Mouse (Mus musculus) embryonic facial prominence, embryonic 13.5 days (tissue): ENCODE data around the gene Atp6v0a1. TPM values are rescaled to one million over a fixed set of nuclear protein-coding genes. Genes with fewer than 3 reads are reported as not detected.

ENCODE experiments used
- ATAC-seq: fragments of 200-750 bp; cut with Nextera tagmentation; 2 replicates; pipeline ENCODE4 v1.8.0; 2017; ENCODE audit warnings: low read depth; ENCODE audit not compliant: insufficient number of reproducible peaks, insufficient read depth, low FRiP score, low TSS enrichment
- H3K27ac ChIP-seq: fragments of 300-500 bp; sonication (generic); 2 replicates; pipeline ENCODE4 v1.5.1; 2015; ENCODE audit warnings: moderate library complexity, mild to moderate bottlenecking, inconsistent platforms
- H3K27me3 ChIP-seq: fragments of 300-500 bp; sonication (generic); 2 replicates; pipeline ENCODE4 v1.6.1; 2015; ENCODE audit warnings: mild to moderate bottlenecking, inconsistent platforms
- H3K36me3 ChIP-seq: fragments of 300-500 bp; sonication (generic); 2 replicates; pipeline ENCODE4 v1.6.1; 2015; ENCODE audit warnings: mild to moderate bottlenecking, inconsistent platforms
- H3K4me1 ChIP-seq: fragments of 300-500 bp; sonication (generic); 2 replicates; pipeline ENCODE4 v1.6.1; 2015; ENCODE audit warnings: inconsistent platforms
- H3K4me2 ChIP-seq: fragments of 300-500 bp; sonication (generic); 2 replicates; pipeline ENCODE4 v1.6.1; 2015; ENCODE audit warnings: moderate library complexity, mild to moderate bottlenecking, inconsistent platforms
- H3K4me3 ChIP-seq: fragments of 300-500 bp; sonication (generic); 2 replicates; pipeline ENCODE4 v1.5.1; 2015; ENCODE audit warnings: mild to moderate bottlenecking, inconsistent platforms
- H3K9ac ChIP-seq: fragments of 300-500 bp; sonication (generic); 2 replicates; pipeline ENCODE4 v1.6.1; 2015; ENCODE audit warnings: mild to moderate bottlenecking, inconsistent platforms
- H3K9me3 ChIP-seq: fragments of 300-500 bp; sonication (generic); 2 replicates; pipeline ENCODE4 v1.6.1; 2016; ENCODE audit warnings: inconsistent platforms
- WGBS: fragments of 180-500 bp; shearing (Covaris S2); methylation state at CpG from one replicate; pipeline ENCODE4 v1.1.7; 2015; ENCODE audit warnings: mixed read lengths; 5-methylcytosine and 5-hydroxymethylcytosine counted together
- polyA plus RNA-seq: library from polyadenylated mRNA; unstranded; fragments of >200 nt; fragmentation: Nextera tagmentation; extraction: Ambion mirVana; gene quantifications from 2 replicates; pipeline ENCODE4 v1.2.1, GENCODE M21; 2015

Atp6v0a1 gene
- polyA plus RNA-seq, 1 experiment from 2014 or later, result 33.2 TPM

GRCm38 (mm10) chr11:101030136-101030807 is 21.0 kb downstream of the Atp6v0a1 start:
- Histone ChIP-seq H3K9ac (no peak overlapping the region), H3K36me3 (peaks cover 63% of the 10 kb centered on the region), H3K4me2 (no peak overlapping the region), H3K4me1 (no peaks in the 10 kb centered on the region), H3K27ac (no peak overlapping the region), H3K4me3 (no peak overlapping the region), H3K9me3 (no peaks in the 10 kb centered on the region), H3K27me3 (no peaks in the 10 kb centered on the region)
- 83% methylated on average over 10 of the region's 10 CpGs for WGBS
- ATAC-seq, result no peak

DNA sequence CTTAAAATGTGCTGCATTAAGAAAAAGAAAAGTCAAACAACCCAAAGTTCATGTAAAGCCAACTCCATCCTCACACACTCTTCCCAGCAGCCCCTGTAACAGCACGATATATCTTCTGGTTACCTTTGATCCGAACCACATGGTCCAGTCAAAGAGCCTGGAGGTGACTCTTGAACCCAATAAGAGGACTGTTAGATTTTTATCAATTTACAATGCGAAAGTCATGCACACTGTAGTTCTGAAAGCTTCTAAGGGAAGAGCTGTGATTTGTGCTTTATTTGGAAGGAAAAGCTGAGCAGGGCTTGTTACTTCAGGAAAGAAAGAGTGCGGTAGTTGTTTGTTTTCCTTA is 21.5 kb downstream of the Atp6v0a1 start:
- Histone ChIP-seq H3K9ac (no peak overlapping the region), H3K27ac (no peak overlapping the region), H3K4me2 (no peak overlapping the region), H3K36me3 (peaks cover 59% of the 10 kb centered on the region), H3K4me1 (no peaks in the 10 kb centered on the region), H3K27me3 (no peaks in the 10 kb centered on the region), H3K4me3 (no peak overlapping the region), H3K9me3 (no peaks in the 10 kb centered on the region)
- WGBS, result 87% methylated on average over 4 of the region's 4 CpGs
- ATAC-seq, result no peak

- H3K9me3 ChIP-seq, result no peaks in the 10 kb centered on the region
- no peak overlapping the region for H3K4me2 ChIP-seq
- H3K9ac ChIP-seq, result no peak overlapping the region
- no peaks in the 10 kb centered on the region for H3K27me3 ChIP-seq
- no peaks in the 10 kb centered on the region for H3K4me1 ChIP-seq
- no peak for ATAC-seq
- 78% methylated on average over 1 of the region's 1 CpGs for WGBS
- H3K4me3 ChIP-seq, result no peak overlapping the region
- no peak overlapping the region for H3K27ac ChIP-seq
- peaks cover 57% of the 10 kb centered on the region for H3K36me3 ChIP-seq
Measured at GRCm38 (mm10) chr11:101031470-101031869, 22.2 kb downstream of the Atp6v0a1 start.

DNA sequence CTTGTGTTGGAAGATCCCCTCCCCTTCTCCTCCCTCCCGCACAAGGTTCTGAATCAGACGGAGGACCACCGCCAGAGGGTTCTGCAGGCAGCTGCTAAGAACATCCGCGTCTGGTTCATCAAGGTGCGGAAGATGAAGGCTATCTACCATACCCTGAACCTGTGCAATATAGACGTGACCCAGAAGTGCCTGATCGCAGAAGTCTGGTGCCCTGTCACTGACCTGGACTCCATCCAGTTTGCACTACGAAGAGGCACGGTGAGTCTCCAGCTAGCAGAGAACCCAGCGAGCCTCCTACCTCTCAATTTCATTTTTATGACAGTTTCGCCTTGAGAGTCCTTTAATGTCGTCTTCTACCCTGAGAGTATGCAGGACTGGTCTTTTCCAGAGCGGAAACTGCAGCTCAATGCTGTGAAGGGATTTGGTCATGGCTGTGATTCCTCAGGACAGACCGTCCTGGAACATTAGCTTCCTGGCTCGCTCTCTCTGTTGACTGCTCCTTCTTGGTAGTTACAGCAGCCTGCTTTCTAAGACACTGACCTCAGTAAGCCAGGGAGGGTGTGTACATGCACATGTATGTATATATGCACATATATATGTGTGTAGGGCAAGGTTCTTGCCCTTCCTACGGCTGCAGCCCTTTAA is 24.7 kb downstream of the Atp6v0a1 start:
- Histone ChIP-seq H3K27ac (no peak overlapping the region), H3K4me1 (no peaks in the 10 kb centered on the region), H3K9ac (no peak overlapping the region), H3K4me2 (no peak overlapping the region), H3K4me3 (no peak overlapping the region), H3K9me3 (no peaks in the 10 kb centered on the region), H3K27me3 (no peaks in the 10 kb centered on the region), H3K36me3 (peaks cover 70% of the 10 kb centered on the region)
- WGBS, result 94% methylated on average over 17 of the region's 17 CpGs
- ATAC-seq, result no peak

DNA sequence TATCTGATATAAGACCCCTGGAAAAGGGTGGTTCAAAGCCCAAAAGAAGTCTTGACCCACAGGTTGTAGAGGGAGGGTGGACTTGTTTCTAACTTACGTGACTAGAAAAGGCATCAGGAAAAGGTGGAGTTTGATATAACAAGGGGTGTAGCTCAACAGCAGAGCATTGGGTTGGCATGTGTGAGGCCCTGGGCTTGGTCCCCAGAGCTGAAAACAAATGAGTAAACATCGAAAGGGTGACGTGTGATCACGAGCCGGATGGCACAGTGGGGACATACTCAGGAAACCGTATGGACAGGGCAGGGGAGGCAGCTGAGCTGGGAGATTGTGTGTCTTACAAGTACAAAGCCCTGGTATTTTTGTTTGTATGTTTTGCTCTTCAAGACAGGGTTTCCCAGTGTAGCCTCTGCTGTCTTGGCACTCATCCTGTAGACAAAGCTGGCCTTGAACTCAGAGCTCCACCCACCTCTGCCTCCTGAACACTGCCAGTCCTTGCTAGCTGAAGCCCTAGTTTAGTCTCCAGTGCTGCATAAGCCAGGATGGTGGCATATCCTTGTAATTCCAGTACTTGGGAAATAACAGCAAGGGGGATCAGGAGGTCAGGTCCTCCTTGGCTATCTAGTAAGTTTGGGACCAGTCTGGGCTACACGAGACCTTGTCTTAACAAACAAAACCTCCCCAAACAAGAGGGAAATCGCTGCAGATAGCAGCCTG is 25.5 kb downstream of the Atp6v0a1 start:
- no peak for ATAC-seq
- no peaks in the 10 kb centered on the region for H3K9me3 ChIP-seq
- no peak overlapping the region for H3K9ac ChIP-seq
- no peak overlapping the region for H3K4me3 ChIP-seq
- no peak overlapping the region for H3K27ac ChIP-seq
- H3K4me2 ChIP-seq, result no peak overlapping the region
- H3K27me3 ChIP-seq, result no peaks in the 10 kb centered on the region
- H3K36me3 ChIP-seq, result peaks cover 74% of the 10 kb centered on the region
- no peaks in the 10 kb centered on the region for H3K4me1 ChIP-seq
- WGBS, result 94% methylated on average over 8 of the region's 8 CpGs

GRCm38 (mm10) chr11:101035328-101035695 is 26.1 kb downstream of the Atp6v0a1 start:
- peaks cover 77% of the 10 kb centered on the region for H3K36me3 ChIP-seq
- H3K4me2 ChIP-seq, result no peak overlapping the region
- no peaks in the 10 kb centered on the region for H3K27me3 ChIP-seq
- no peaks in the 10 kb centered on the region for H3K4me1 ChIP-seq
- no peak overlapping the region for H3K27ac ChIP-seq
- 90% methylated on average over 4 of the region's 4 CpGs for WGBS
- H3K9ac ChIP-seq, result no peak overlapping the region
- ATAC-seq, result no peak
- H3K9me3 ChIP-seq, result no peaks in the 10 kb centered on the region
- no peak overlapping the region for H3K4me3 ChIP-seq

DNA sequence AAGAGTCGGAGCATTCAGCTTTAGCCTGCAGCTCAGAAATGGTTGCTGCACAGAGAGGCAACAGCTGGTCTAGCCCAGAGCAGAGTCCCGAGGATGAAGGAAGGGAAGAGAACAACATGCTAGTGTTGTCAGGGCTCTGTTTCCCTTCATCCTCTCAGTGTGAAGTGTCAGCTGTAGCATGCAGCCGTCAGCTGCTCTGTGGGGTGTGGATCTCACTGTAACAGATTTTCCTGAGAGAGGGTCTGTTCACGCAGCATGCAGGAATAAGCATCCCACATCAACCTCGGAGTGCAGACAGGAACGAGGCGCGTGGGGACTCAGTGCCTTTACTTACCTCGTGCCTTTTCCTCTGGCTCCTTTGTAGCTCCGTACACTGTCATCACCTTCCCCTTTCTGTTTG is 28.5 kb downstream of the Atp6v0a1 start:
- ATAC-seq, result no peak
- Histone ChIP-seq H3K4me2 (no peak overlapping the region), H3K27me3 (no peaks in the 10 kb centered on the region), H3K27ac (no peak overlapping the region), H3K4me1 (no peaks in the 10 kb centered on the region), H3K9ac (no peak overlapping the region), H3K4me3 (no peak overlapping the region), H3K36me3 (peaks cover 78% of the 10 kb centered on the region), H3K9me3 (no peaks in the 10 kb centered on the region)
- WGBS, result 86% methylated on average over 10 of the region's 10 CpGs

- Histone ChIP-seq H3K4me2 (no peak overlapping the region), H3K36me3 (peaks cover 92% of the 10 kb centered on the region), H3K27me3 (no peaks in the 10 kb centered on the region), H3K27ac (no peak overlapping the region), H3K4me1 (no peaks in the 10 kb centered on the region), H3K9ac (no peak overlapping the region), H3K4me3 (no peak overlapping the region), H3K9me3 (no peaks in the 10 kb centered on the region)
- WGBS, result 90% methylated on average over 4 of the region's 4 CpGs
- ATAC-seq, result no peak
Measured at GRCm38 (mm10) chr11:101045826-101046225, 36.6 kb downstream of the Atp6v0a1 start.

DNA sequence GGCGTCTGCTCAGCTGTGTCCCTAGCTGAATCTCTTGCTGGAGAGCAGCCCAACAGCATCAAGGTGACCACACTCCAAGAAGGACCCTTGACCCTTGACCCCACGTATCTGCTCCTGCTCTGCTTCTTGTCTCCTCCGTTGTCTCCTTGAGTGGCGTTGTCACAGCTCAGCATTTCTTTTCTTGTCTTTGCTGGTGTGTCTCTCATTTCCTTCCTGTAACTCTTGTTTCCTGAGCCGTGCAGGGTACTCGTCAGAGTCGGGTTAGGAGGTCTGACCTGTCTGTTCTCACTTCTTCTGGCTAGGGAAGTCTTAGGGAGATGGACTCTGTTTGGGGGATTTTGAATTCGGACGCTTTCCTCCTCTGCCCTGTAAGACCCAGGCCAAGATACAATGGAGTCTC is 37.2 kb downstream of the Atp6v0a1 start:
- Histone ChIP-seq H3K4me1 (no peaks in the 10 kb centered on the region), H3K9me3 (no peaks in the 10 kb centered on the region), H3K9ac (no peak overlapping the region), H3K36me3 (peaks cover 91% of the 10 kb centered on the region), H3K4me2 (no peak overlapping the region), H3K27ac (no peak overlapping the region), H3K4me3 (no peak overlapping the region), H3K27me3 (no peaks in the 10 kb centered on the region)
- no peak for ATAC-seq
- WGBS, result 68% methylated on average over 9 of the region's 9 CpGs

- Histone ChIP-seq H3K36me3 (peaks cover 93% of the 10 kb centered on the region), H3K27me3 (no peaks in the 10 kb centered on the region), H3K27ac (no peak overlapping the region), H3K9ac (no peak overlapping the region), H3K4me3 (no peak overlapping the region), H3K9me3 (no peaks in the 10 kb centered on the region), H3K4me1 (no peaks in the 10 kb centered on the region), H3K4me2 (no peak overlapping the region)
- WGBS, result 87% methylated on average over 3 of the region's 3 CpGs
- ATAC-seq, result no peak
Measured at GRCm38 (mm10) chr11:101047502-101047901, 38.2 kb downstream of the Atp6v0a1 start.

DNA sequence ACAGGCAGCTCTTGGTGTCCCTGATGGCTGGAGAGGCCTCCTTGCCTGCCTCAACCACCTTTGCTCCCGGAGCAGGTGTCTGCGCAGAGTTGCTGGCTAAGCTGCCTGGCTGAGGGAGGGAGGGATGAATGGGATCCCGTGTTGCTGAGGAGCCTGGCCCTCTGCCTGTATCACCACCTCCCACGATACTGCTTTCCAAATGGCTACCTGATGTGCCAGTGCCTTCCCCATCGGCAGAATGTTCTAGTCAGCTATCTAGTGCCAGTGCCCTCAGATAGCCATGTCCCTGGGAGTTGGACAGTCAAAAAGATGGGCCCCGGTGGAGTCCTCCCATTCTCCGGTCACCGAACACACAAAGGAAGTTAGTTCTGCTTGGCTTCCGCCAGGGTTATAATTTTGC is 41.1 kb downstream of the Atp6v0a1 start:
- Histone ChIP-seq H3K9me3 (no peaks in the 10 kb centered on the region), H3K4me1 (no peaks in the 10 kb centered on the region), H3K9ac (no peak overlapping the region), H3K4me3 (no peak overlapping the region), H3K27ac (no peak overlapping the region), H3K4me2 (no peak overlapping the region), H3K27me3 (no peaks in the 10 kb centered on the region), H3K36me3 (peaks cover 86% of the 10 kb centered on the region)
- no peak for ATAC-seq
- 89% methylated on average over 9 of the region's 9 CpGs for WGBS

DNA sequence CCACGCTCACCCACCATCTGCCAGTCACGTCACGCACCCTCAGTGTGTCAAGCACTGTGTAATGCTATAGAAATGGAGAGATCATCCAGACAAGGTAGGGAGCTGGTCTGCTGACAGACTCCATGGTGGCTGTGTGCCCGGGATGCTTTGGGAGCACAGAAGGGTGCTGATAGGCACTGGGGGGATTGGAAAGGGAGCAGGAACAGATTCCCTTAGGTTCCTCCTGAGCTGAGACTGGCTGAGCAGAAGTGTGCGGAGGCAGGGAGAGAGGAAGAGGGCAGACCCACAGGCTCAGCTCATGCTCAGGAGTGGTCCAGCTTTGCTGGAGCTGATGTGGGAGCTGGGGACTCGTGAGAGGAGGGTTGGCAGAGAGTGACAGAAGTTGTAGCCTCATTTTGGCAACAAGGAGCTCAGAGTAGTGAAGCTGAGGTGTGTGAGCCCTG is 41.8 kb downstream of the Atp6v0a1 start:
- Histone ChIP-seq H3K4me2 (no peak overlapping the region), H3K9me3 (no peaks in the 10 kb centered on the region), H3K4me3 (no peak overlapping the region), H3K27ac (no peak overlapping the region), H3K4me1 (no peaks in the 10 kb centered on the region), H3K27me3 (no peaks in the 10 kb centered on the region), H3K36me3 (peaks cover 82% of the 10 kb centered on the region), H3K9ac (no peak overlapping the region)
- no peak for ATAC-seq
- WGBS, result 90% methylated on average over 6 of the region's 6 CpGs
